Mouse (Mus musculus) midbrain, embryonic 16.5 days (tissue): ENCODE data around the gene Qsox1. TPM values are rescaled to one million over a fixed set of nuclear protein-coding genes. Genes with fewer than 3 reads are reported as not detected.

ENCODE experiments used
- ATAC-seq: fragments of 200-750 bp; cut with Nextera tagmentation; 2 replicates; pipeline ENCODE4 v1.8.0; 2017; ENCODE audit warnings: moderate TSS enrichment
- H3K27ac ChIP-seq: fragments of 300-500 bp; sonication (generic); 2 replicates; pipeline ENCODE4 v1.5.1; 2014; ENCODE audit warnings: mild to moderate bottlenecking, low read length, mixed read lengths
- H3K27me3 ChIP-seq: fragments of 300-500 bp; sonication (generic); 2 replicates; pipeline ENCODE4 v1.6.1; 2014; ENCODE audit warnings: low read depth, low read length, mixed read lengths; ENCODE audit not compliant: control insufficient read depth, insufficient read depth
- H3K36me3 ChIP-seq: fragments of 300-500 bp; sonication (generic); 2 replicates; pipeline ENCODE4 v1.6.1; 2014; ENCODE audit warnings: mild to moderate bottlenecking, low read length, moderate library complexity, mixed read lengths; ENCODE audit not compliant: control insufficient read depth, insufficient read depth
- H3K4me1 ChIP-seq: fragments of 300-500 bp; sonication (generic); 2 replicates; pipeline ENCODE4 v1.6.1; 2014; ENCODE audit warnings: mild to moderate bottlenecking, low read length, mixed read lengths; ENCODE audit not compliant: control insufficient read depth, insufficient read depth
- H3K4me2 ChIP-seq: fragments of 300-500 bp; sonication (generic); 2 replicates; pipeline ENCODE4 v1.6.1; 2014; ENCODE audit warnings: mild to moderate bottlenecking, low read length, mixed read lengths
- H3K4me3 ChIP-seq: fragments of 300-500 bp; sonication (generic); 2 replicates; pipeline ENCODE4 v1.5.1; 2014; ENCODE audit warnings: low read depth, mild to moderate bottlenecking, low read length, moderate library complexity, mixed read lengths
- H3K9ac ChIP-seq: fragments of 300-500 bp; sonication (generic); 2 replicates; pipeline ENCODE4 v1.6.1; 2014; ENCODE audit warnings: low read depth, low read length, mixed read lengths
- H3K9me3 ChIP-seq: fragments of 300-500 bp; sonication (generic); replicated peaks from 2 replicates; pipeline ENCODE4 v1.6.1; 2014; ENCODE audit warnings: mild to moderate bottlenecking, low read length, mixed read lengths; ENCODE audit not compliant: control insufficient read depth, poor library complexity, severe bottlenecking
- WGBS: fragments of 180-500 bp; shearing (Covaris S2); extraction: QIAGEN DNeasy Blood & Tissue Kit; methylation state at CpG from one replicate; pipeline ENCODE4 v1.1.7; 2014; 5-methylcytosine and 5-hydroxymethylcytosine counted together
- polyA plus RNA-seq: library from polyadenylated mRNA; unstranded; fragments of >200 nt; fragmentation: Nextera tagmentation; extraction: Ambion mirVana; gene quantifications from 2 replicates; pipeline ENCODE4 v1.2.1, GENCODE M21; 2015

Qsox1 gene
- polyA plus RNA-seq, 1 experiment from 2014 or later = 18.0 TPM

DNA sequence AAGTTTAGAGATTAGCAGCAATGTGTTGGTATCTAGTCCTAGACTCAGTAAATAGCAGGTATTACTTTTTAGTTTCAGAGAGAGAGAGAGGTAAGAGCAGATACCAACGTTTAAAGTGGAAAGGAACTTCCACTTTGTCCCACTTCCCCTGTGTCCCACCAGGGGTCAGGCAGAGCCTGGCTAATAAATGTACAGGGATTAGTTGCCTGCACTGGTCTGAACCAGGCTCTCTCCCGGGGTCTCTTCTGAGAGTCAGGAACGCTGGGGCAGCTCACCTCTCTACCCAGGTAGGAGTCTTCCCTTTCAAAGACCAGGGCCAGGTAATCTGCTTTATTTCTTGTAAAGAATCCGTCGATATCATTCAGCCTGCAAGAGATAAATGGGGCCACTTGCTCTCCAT is 20.8 kb downstream of the Qsox1 start:
- Histone ChIP-seq H3K4me3 (no peak overlapping the region), H3K4me1 (peaks cover 4% of the 10 kb centered on the region; the same call in 1 of the 2 replicates), H3K27me3 (no peaks in the 10 kb centered on the region), H3K4me2 (no peak overlapping the region), H3K36me3 (peaks cover 12% of the 10 kb centered on the region), H3K27ac (no peak overlapping the region), H3K9me3 (0 out of 2 replicates have a peak, but pooled peaks cover 4% of the 10 kb centered on the region), H3K9ac (no peak overlapping the region)
- 57% methylated on average over 5 of the region's 5 CpGs for WGBS
- ATAC-seq = no peak

- Histone ChIP-seq H3K27ac (0 out of 2 replicates have a peak overlapping the region, but pooled peaks have one; percentile 53), H3K9me3 (0 out of 2 replicates have a peak, but pooled peaks cover 4% of the 10 kb centered on the region), H3K36me3 (peaks cover 15% of the 10 kb centered on the region), H3K27me3 (no peaks in the 10 kb centered on the region), H3K9ac (no peak overlapping the region), H3K4me3 (no peak overlapping the region), H3K4me1 (peaks cover 4% of the 10 kb centered on the region; the same call in 1 of the 2 replicates), H3K4me2 (no peak overlapping the region)
- peak; percentile 55; the same call in 1 of the 2 replicates for ATAC-seq
- 48% methylated on average over 16 of the region's 16 CpGs for WGBS
Observed at GRCm38 (mm10) chr1:155790111-155790974, 22.3 kb downstream of the Qsox1 start.

DNA sequence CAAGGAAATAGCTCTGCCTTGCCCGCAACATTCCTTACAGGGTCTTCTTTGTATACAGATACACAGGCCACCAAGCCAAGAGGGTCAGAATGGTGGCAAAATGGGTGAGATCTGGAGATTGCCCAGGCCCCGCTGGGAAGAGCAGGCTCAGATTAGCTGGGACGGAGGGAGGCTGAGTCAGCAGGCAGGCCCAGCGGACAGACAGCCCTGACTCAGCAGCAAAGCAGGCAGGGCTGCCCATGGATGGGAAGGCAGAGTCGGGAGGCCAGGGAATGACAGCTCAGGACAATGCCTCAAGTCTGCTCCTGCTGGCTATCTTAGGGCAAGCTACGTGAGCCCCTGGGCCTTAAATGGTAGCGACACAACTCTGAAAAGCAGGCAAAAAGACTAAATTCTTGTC is 26.8 kb downstream of the Qsox1 start:
- Histone ChIP-seq H3K27me3 (no peaks in the 10 kb centered on the region; the same call in 1 of the 2 replicates), H3K9ac (no peak overlapping the region), H3K4me3 (no peak overlapping the region), H3K9me3 (0 out of 2 replicates have a peak, but pooled peaks cover 4% of the 10 kb centered on the region), H3K36me3 (peaks cover 11% of the 10 kb centered on the region), H3K4me1 (peaks cover 4% of the 10 kb centered on the region; the same call in 1 of the 2 replicates), H3K27ac (no peak overlapping the region), H3K4me2 (no peak overlapping the region)
- ATAC-seq = no peak
- 48% methylated on average over 7 of the region's 7 CpGs for WGBS

- Histone ChIP-seq H3K27me3 (no peaks in the 10 kb centered on the region; the same call in 1 of the 2 replicates), H3K4me1 (no peaks in the 10 kb centered on the region), H3K36me3 (peaks cover 11% of the 10 kb centered on the region), H3K9ac (no peak overlapping the region), H3K27ac (no peak overlapping the region), H3K9me3 (0 out of 2 replicates have a peak, but pooled peaks cover 4% of the 10 kb centered on the region), H3K4me2 (no peak overlapping the region), H3K4me3 (no peak overlapping the region)
- WGBS = 40% methylated on average over 19 of the region's 19 CpGs
- ATAC-seq = peak; percentile 54; the same call in 1 of the 2 replicates
Observed at GRCm38 (mm10) chr1:155784343-155785205, 28.1 kb downstream of the Qsox1 start.

- Histone ChIP-seq H3K9ac (no peak overlapping the region), H3K36me3 (peaks cover 9% of the 10 kb centered on the region), H3K4me3 (no peak overlapping the region), H3K27me3 (no peaks in the 10 kb centered on the region; the same call in 1 of the 2 replicates), H3K4me2 (no peak overlapping the region), H3K9me3 (no peaks in the 10 kb centered on the region), H3K27ac (no peak overlapping the region), H3K4me1 (no peaks in the 10 kb centered on the region)
- 86% methylated on average over 5 of the region's 5 CpGs for WGBS
- ATAC-seq = no peak
Observed at GRCm38 (mm10) chr1:155782382-155782781, 30.3 kb downstream of the Qsox1 start.

DNA sequence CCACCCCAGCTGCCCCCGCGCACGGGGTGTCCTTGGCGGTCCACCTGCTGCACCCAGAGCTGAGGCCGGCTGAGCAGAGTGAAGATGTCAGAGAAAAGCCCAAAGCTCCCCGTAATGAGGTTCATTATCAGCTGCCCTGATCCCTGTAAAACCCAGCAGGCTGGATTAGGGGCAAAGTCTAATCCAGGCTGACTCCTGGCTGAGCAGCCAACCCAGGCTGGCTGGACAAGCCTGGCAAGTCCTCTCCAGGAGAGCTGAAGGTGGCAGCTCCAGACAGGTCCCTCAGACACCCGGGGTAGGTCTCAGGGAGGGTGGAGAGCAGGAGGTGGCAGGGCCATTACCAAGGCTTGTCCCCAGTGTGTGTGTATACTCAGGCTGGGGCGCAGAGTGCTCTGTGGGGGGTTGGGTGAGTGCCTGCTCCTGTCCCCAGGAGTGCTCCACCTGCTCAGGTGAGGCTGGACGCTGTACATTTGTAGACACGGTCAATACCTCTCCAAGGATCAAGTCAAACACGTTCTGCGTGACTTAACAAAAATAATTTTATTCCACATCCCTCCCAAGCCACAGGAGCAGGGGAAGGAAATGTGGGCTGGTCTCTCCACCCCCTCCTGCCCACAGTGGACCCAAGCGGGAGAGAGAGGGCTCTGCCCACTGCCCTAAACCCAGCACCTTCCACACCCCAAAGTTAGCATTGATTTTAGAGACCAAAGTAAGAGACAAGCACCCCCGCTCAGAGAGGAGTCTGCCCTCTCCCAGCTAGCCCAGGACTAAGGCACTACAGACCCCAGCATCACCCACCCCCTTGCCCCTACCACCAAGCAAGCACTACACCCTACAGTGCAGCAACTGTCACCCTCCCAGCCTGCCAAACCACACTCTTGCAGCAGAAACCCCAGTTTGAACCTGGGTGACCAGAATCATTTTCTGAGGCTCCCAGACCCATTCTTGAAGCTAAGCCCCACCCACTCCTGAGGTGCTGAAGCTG is 34.8 kb downstream of the Qsox1 start:
- H3K4me1 ChIP-seq = no peaks in the 10 kb centered on the region
- WGBS = 54% methylated on average over 14 of the region's 14 CpGs
- no peak overlapping the region for H3K4me3 ChIP-seq
- no peak overlapping the region for H3K9ac ChIP-seq
- H3K27ac ChIP-seq = no peak overlapping the region
- H3K36me3 ChIP-seq = peaks cover 6% of the 10 kb centered on the region; the same call in 1 of the 2 replicates
- no peaks in the 10 kb centered on the region; the same call in none of the 2 replicates for H3K27me3 ChIP-seq
- ATAC-seq = no peak
- no peaks in the 10 kb centered on the region for H3K9me3 ChIP-seq
- no peak overlapping the region for H3K4me2 ChIP-seq

DNA sequence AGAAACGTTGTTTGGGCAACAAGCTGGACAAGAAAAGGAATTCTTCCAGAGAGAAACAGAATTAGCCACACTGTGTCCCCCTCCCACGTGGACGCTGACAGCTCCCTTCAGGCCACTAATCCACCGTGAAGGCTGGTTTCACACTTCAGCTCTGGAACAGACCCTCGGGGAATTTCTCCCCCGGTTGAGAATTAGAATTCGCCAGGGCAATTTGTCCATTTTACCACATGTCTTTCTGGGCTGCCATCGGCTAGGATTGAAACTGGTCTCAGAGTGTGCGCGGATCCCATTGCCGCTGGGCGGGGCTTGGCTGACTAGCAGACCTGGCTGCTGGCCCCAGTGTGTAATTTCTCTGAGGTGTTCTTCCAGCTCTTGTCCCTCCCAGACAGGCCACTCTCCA is 53.5 kb downstream of the Qsox1 start:
- H3K4me3 ChIP-seq = no peak overlapping the region
- H3K4me2 ChIP-seq = no peak overlapping the region
- no peaks in the 10 kb centered on the region for H3K4me1 ChIP-seq
- no peak overlapping the region for H3K9ac ChIP-seq
- H3K27ac ChIP-seq = no peak overlapping the region
- ATAC-seq = peak; percentile 81
- H3K27me3 ChIP-seq = peaks cover 31% of the 10 kb centered on the region
- no peaks in the 10 kb centered on the region for H3K9me3 ChIP-seq
- no peaks in the 10 kb centered on the region for H3K36me3 ChIP-seq
- 29% methylated on average over 12 of the region's 12 CpGs for WGBS

DNA sequence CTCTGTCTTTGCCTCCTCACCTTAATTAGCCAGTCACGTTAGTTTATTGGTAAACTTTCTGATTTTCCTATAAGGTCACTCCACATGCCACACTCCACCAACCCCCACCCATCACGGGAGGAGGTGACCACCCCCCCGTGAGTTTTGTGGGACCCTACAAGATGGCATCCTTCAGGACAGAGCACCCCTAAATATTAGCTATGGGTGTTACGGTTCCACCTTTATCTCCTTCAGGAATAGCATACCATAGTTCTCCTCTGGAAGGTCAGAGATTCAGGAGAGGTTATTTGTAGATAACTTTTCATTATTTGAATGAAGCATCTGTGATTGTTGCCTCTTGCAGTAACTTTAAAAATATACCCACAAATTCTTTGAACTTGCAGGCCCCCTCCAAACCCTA is 54.0 kb downstream of the Qsox1 start:
- no peak overlapping the region for H3K4me2 ChIP-seq
- H3K27ac ChIP-seq = no peak overlapping the region
- no peak overlapping the region for H3K4me3 ChIP-seq
- H3K27me3 ChIP-seq = peaks cover 35% of the 10 kb centered on the region
- no peaks in the 10 kb centered on the region for H3K36me3 ChIP-seq
- H3K9ac ChIP-seq = no peak overlapping the region
- no peak for ATAC-seq
- H3K9me3 ChIP-seq = no peaks in the 10 kb centered on the region
- H3K4me1 ChIP-seq = no peaks in the 10 kb centered on the region
- WGBS = 62% methylated on average over 4 of the region's 4 CpGs
